Comparison of ENCODE assay signal across 14 mouse cellular contexts in the genomic region with DNA sequence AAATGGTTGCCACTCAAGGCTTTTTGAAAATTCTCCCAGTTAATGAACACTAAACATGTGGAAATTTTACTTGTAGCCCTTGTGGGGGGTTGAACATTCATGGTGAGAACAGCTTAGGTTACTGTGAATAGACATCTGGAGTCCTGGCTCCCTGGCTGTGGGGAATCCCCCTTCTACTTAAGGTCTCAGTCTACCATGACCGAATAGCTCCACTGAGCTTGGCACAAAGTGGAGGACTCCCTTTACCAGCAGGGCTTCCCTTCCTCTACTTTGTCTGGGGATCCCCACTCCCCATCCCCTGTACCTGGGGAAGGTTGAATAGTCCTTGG.
"Had no signal": no experiment of that assay in that cellular context is flagged by ENCODE, and none has a peak within 500 bp of the region (broad histone marks: within the 10 kb centered on the region; RNA-seq: fewer than 3 reads in every experiment).

No protein-coding gene starts in this region.

- H3K9me3 ChIP-seq: kidney, embryonic 15.5 days; limb, embryonic 15.5 days; liver, embryonic 12.5 days; lung, embryonic 15.5 days; midbrain, embryonic 15.5 days; neural tube, embryonic 13.5 days had no signal

- H3K4me3 ChIP-seq: kidney, embryonic 15.5 days; left cerebral cortex, adult 2 months; limb, embryonic 15.5 days; liver, embryonic 12.5 days; lung, embryonic 15.5 days; megakaryocyte, embryonic 14.5 days; midbrain, embryonic 15.5 days; neural tube, embryonic 13.5 days had no signal

- H3K4me2 ChIP-seq: kidney, embryonic 15.5 days; limb, embryonic 15.5 days; liver, embryonic 12.5 days; lung, embryonic 15.5 days; midbrain, embryonic 11.5 days; midbrain, embryonic 15.5 days; neural tube, embryonic 13.5 days had no signal

- ATAC-seq: liver, embryonic 12.5 days; midbrain, embryonic 15.5 days had no signal

- H3K27me3 ChIP-seq: kidney, embryonic 15.5 days; limb, embryonic 15.5 days; liver, embryonic 12.5 days; lung, embryonic 15.5 days; midbrain, embryonic 15.5 days; neural tube, embryonic 13.5 days had no signal

- H3K4me1 ChIP-seq: kidney, embryonic 15.5 days; limb, embryonic 15.5 days; liver, embryonic 12.5 days; lung, embryonic 15.5 days; midbrain, embryonic 15.5 days had no signal

- H3K36me3 ChIP-seq: kidney, embryonic 15.5 days; limb, embryonic 15.5 days; liver, embryonic 12.5 days; lung, embryonic 15.5 days; midbrain, embryonic 15.5 days; neural tube, embryonic 13.5 days had no signal

- DNase-seq: kidney, postnatal 14 days; lung, postnatal 14 days; retina, postnatal 1 day; thymus, postnatal 36 days had no signal

- H3K9ac ChIP-seq: kidney, embryonic 15.5 days; limb, embryonic 15.5 days; liver, embryonic 12.5 days; lung, embryonic 15.5 days; midbrain, embryonic 15.5 days; neural tube, embryonic 13.5 days had no signal

- H3K27ac ChIP-seq: kidney, embryonic 15.5 days; left cerebral cortex, adult 2 months; limb, embryonic 15.5 days; liver, embryonic 12.5 days; lung, embryonic 15.5 days; macrophage; midbrain, embryonic 15.5 days; neural tube, embryonic 13.5 days had no signal
